Comparison of ENCODE assay signal across 28 mouse cellular contexts in genomic region chr9:31133131-31133530, GRCm38 (mm10). TPM values are rescaled to one million over a fixed set of nuclear protein-coding genes. Genes with fewer than 3 reads are reported as not detected.
"Had no signal": no experiment of that assay in that cellular context is flagged by ENCODE, and none has a peak within 500 bp of the region (broad histone marks: within the 10 kb centered on the region; RNA-seq: fewer than 3 reads in every experiment).

No protein-coding gene starts in this region.

- H3K9me3 ChIP-seq: embryonic facial prominence, embryonic 10.5 days; embryonic facial prominence, embryonic 12.5 days; embryonic facial prominence, embryonic 13.5 days; embryonic facial prominence, embryonic 15.5 days; forebrain, embryonic 10.5 days; forebrain, embryonic 12.5 days; forebrain, embryonic 13.5 days; forebrain, embryonic 15.5 days had no signal

- H3K4me2 ChIP-seq: embryonic facial prominence, embryonic 12.5 days; embryonic facial prominence, embryonic 13.5 days; embryonic facial prominence, embryonic 15.5 days; forebrain, embryonic 12.5 days; forebrain, embryonic 13.5 days; forebrain, embryonic 15.5 days had no signal

- H3K4me3 ChIP-seq: embryonic facial prominence, embryonic 10.5 days; embryonic facial prominence, embryonic 12.5 days; embryonic facial prominence, embryonic 13.5 days; embryonic facial prominence, embryonic 15.5 days; erythroblast, embryonic 14.5 days; forebrain, embryonic 10.5 days; forebrain, embryonic 12.5 days; forebrain, embryonic 13.5 days; forebrain, embryonic 15.5 days; gastrocnemius, adult 2 months; heart, adult 2 months had no signal

- ATAC-seq: forebrain, embryonic 13.5 days; forebrain, embryonic 14.5 days; forebrain, embryonic 15.5 days; forebrain, embryonic 16.5 days; forebrain, postnatal 0 days had no signal

- H3K36me3 ChIP-seq: embryonic facial prominence, embryonic 10.5 days; embryonic facial prominence, embryonic 12.5 days; embryonic facial prominence, embryonic 13.5 days; embryonic facial prominence, embryonic 15.5 days; forebrain, embryonic 10.5 days; forebrain, embryonic 12.5 days; forebrain, embryonic 15.5 days had no signal

- H3K9ac ChIP-seq: embryonic facial prominence, embryonic 12.5 days; embryonic facial prominence, embryonic 13.5 days; embryonic facial prominence, embryonic 15.5 days; forebrain, embryonic 12.5 days; forebrain, embryonic 13.5 days; forebrain, embryonic 15.5 days; forebrain, postnatal 0 days had no signal

- H3K27ac ChIP-seq: embryonic facial prominence, embryonic 10.5 days; embryonic facial prominence, embryonic 12.5 days; embryonic facial prominence, embryonic 13.5 days; embryonic facial prominence, embryonic 15.5 days; forebrain, embryonic 10.5 days; forebrain, embryonic 12.5 days; forebrain, embryonic 13.5 days; forebrain, embryonic 15.5 days; gastrocnemius, adult 2 months; heart, adult 2 months had no signal

- DNase-seq: cerebellum, adult 8-10 months; cerebellum, adult 9-10 months; cerebellum, adult 9-11 months; cerebellum, postnatal 10 days; cerebellum, postnatal 14 days; cerebellum, postnatal 25 days; cerebellum, postnatal 36 days; embryo, embryonic 11 days; forebrain, postnatal 0 days; gastrocnemius, adult 2 months; gastrocnemius, postnatal 10 days; gastrocnemius, postnatal 25 days; gastrocnemius, postnatal 36 days; heart, adult 11 months; heart, adult 18-20 months; heart, adult 2 months had no signal

RNA-seq across cellular contexts. Expression of gene St14, which starts 1.5 kb away (rescaled TPM):
- total RNA-seq: gastrocnemius, adult 8-10 months; gastrocnemius, postnatal 36 days had no signal
